In the genomic region with DNA sequence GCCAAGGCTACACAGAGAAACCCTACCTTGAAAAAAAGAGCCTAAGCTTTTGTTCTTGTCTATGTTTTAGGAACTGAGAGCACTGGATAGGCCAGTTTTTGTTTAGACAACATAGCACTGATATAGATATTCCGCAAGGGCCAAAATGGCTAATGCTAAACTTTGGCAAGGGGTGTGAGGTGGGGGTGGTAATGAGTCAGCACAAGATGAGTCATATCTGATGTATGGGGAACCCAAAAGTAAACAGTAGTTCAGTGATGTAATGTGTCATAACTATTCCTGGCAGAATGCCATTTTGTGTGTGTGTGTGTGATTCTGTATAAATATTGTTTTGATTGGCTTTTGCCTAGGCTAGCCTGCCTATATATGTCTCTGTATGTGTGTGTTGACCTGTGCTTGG, we compare ENCODE assay signal across 22 mouse cellular contexts. TPM values are rescaled to one million over a fixed set of nuclear protein-coding genes. Genes with fewer than 3 reads are reported as not detected.
A peak's percentile ranks its signal among the peaks of the same experiment; 100 is the strongest.
DNase-seq lines count a peak whose midpoint lies in the region; ATAC-seq lines count a peak whose summit lies in the region.
"Had no signal": no experiment of that assay in that cellular context is flagged by ENCODE, and none has a peak within 500 bp of the region (broad histone marks: within the 10 kb centered on the region; RNA-seq: fewer than 3 reads in every experiment).

No protein-coding gene starts in this region.

- peaks cover 3% of the 10 kb centered on the region; the same call in 1 of the 2 replicates for H3K9me3 ChIP-seq in midbrain, embryonic 11.5 days (ENCODE audit: control insufficient read depth, low read length)
- H3K9me3 ChIP-seq in midbrain, embryonic 14.5 days (ENCODE audit: control insufficient read depth, low read length): no peaks in the 10 kb centered on the region
- H3K9me3 ChIP-seq: limb, embryonic 10.5 days; liver, embryonic 15.5 days had no signal

- no peaks in the 10 kb centered on the region for H3K27me3 ChIP-seq in midbrain, embryonic 11.5 days (ENCODE audit: control insufficient read depth, insufficient read depth, low read length)
- no peaks in the 10 kb centered on the region for H3K27me3 ChIP-seq in midbrain, embryonic 14.5 days (ENCODE audit: control insufficient read depth, insufficient read depth, low read length)
- H3K27me3 ChIP-seq: heart, embryonic 13.5 days; liver, embryonic 15.5 days had no signal

- H3K27ac ChIP-seq in midbrain, embryonic 11.5 days (ENCODE audit: low read depth, low read length): no peak overlapping the region
- H3K27ac ChIP-seq in midbrain, embryonic 14.5 days (replicated peaks; ENCODE audit: low read depth, low read length): no peak overlapping the region
- H3K27ac ChIP-seq: forebrain, embryonic 10.5 days; heart, adult 2 months; heart, embryonic 13.5 days; kidney, postnatal 0 days; limb, embryonic 10.5 days; liver, embryonic 15.5 days; midbrain, embryonic 12.5 days had no signal

- H3K4me2 ChIP-seq in midbrain, embryonic 11.5 days: no peak overlapping the region
- H3K4me2 ChIP-seq in midbrain, embryonic 14.5 days (ENCODE audit: low read length): no peak overlapping the region
- H3K4me2 ChIP-seq: heart, embryonic 13.5 days; liver, embryonic 15.5 days; midbrain, embryonic 12.5 days had no signal

- H3K9ac ChIP-seq in midbrain, embryonic 11.5 days (ENCODE audit: low read length): no peak overlapping the region
- H3K9ac ChIP-seq in midbrain, embryonic 14.5 days (replicated peaks; ENCODE audit: low read length): no peak overlapping the region
- H3K9ac ChIP-seq: forebrain, postnatal 0 days; heart, embryonic 13.5 days; liver, embryonic 15.5 days; midbrain, embryonic 12.5 days had no signal

- no peak for ATAC-seq in midbrain, embryonic 11.5 days (ENCODE audit: low FRiP score)
- ATAC-seq in midbrain, embryonic 14.5 days (ENCODE audit: low FRiP score, low TSS enrichment): no peak
- no peak for ATAC-seq in activated CD4-positive, CD25-positive, alpha-beta regulatory T cell, adult 4 months
- ATAC-seq: forebrain, postnatal 0 days had no signal

- no peaks in the 10 kb centered on the region for H3K36me3 ChIP-seq in midbrain, embryonic 11.5 days (ENCODE audit: control insufficient read depth, insufficient read depth, low read length)
- H3K36me3 ChIP-seq in midbrain, embryonic 14.5 days (ENCODE audit: control insufficient read depth, insufficient read depth, low read length): no peaks in the 10 kb centered on the region
- H3K36me3 ChIP-seq: forebrain, embryonic 10.5 days; heart, embryonic 13.5 days; limb, embryonic 10.5 days; liver, embryonic 15.5 days; midbrain, embryonic 12.5 days had no signal

- DNase-seq in midbrain, embryonic 11.5 days (ENCODE audit: low spot score, missing footprints): peak; percentile 45
- DNase-seq in midbrain, embryonic 14.5 days: no peak
- peak; percentile 75 for DNase-seq in 3T3-L1 (ENCODE audit: low read depth, low spot score)
- peak; percentile 93 for DNase-seq in 416B (ENCODE audit: low read depth)
- peak; percentile 70 for DNase-seq in NIH3T3 (ENCODE audit: low read depth)
- no peak for DNase-seq in adrenal gland, postnatal 10 days
- DNase-seq: cerebellum, adult 11-12 months; cerebellum, postnatal 14 days; forebrain, postnatal 0 days; gastrocnemius, postnatal 36 days; heart, adult 2 months; heart, postnatal 14 days; kidney, adult 11 months; liver; lung, postnatal 10 days had no signal

- 92% methylated on average over 1 of the region's 1 CpGs for WGBS in midbrain, embryonic 11.5 days
- WGBS in midbrain, embryonic 14.5 days: 100% methylated on average over 1 of the region's 1 CpGs

- H3K4me1 ChIP-seq in midbrain, embryonic 11.5 days (ENCODE audit: control insufficient read depth, insufficient read depth, low read length): no peaks in the 10 kb centered on the region
- no peaks in the 10 kb centered on the region for H3K4me1 ChIP-seq in midbrain, embryonic 14.5 days (ENCODE audit: control insufficient read depth, insufficient read depth, low read length)
- H3K4me1 ChIP-seq: midbrain, embryonic 12.5 days had no signal

- H3K4me3 ChIP-seq in midbrain, embryonic 11.5 days (ENCODE audit: low read depth, low read length): no peak overlapping the region
- H3K4me3 ChIP-seq in midbrain, embryonic 14.5 days (replicated peaks; ENCODE audit: low read depth, low read length): no peak overlapping the region
- H3K4me3 ChIP-seq: forebrain, embryonic 10.5 days; heart, adult 2 months; heart, embryonic 13.5 days; limb, embryonic 10.5 days; liver, embryonic 15.5 days; midbrain, embryonic 12.5 days had no signal

RNA-seq across cellular contexts. Expression of a gene that starts 4.5 kb away (rescaled TPM):
- 54.8 and 62.8 TPM in 2 replicates for polyA plus RNA-seq in midbrain, embryonic 11.5 days (2014; fragmentation: Nextera tagmentation; extraction: Ambion mirVana)
- 46.7 and 53.3 TPM in 2 replicates for polyA plus RNA-seq in midbrain, embryonic 14.5 days (2014; fragmentation: Nextera tagmentation; extraction: Ambion mirVana)
- 10 to 100 TPM; 47.4 to 52.6 TPM for polyA plus RNA-seq in activated CD4-positive, CD25-positive, alpha-beta regulatory T cell, adult 4 months (2017; shearing (Covaris generic))
- 10 to 100 TPM; 27.6 to 46.9 TPM for total RNA-seq in adrenal gland, postnatal 10 days (2021)

Comparison
In these comparisons a context has a peak if more than half of its experiments do, and no peak if none do; other contexts are left out.
1. DNase-seq: peak in midbrain, embryonic 11.5 days (single experiment), 3T3-L1 (single experiment), 416B (single experiment) and NIH3T3 (single experiment); none in midbrain, embryonic 14.5 days (single experiment) and adrenal gland, postnatal 10 days (single experiment).